Comparison of ENCODE assay signal across 21 mouse cellular contexts in the genomic region with DNA sequence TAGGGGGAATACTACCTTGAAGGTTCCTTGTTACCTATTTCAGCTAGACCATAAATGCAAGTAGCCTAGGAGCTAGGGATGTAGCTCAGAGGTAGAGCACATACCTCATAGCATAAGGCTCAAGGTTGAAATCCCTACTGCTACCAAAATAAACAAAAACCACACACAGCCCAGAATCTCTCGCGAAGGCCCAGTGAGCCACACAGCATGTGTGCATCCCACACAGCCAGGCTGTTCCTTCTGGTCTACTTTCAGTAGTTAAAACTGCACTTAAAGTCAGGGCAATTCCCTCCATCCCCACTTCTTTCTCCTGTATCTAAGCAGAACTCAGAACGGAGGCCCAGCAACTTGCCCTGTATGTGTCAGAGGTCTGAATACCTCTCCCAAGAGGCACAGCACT.
A peak's percentile ranks its signal among the peaks of the same experiment; 100 is the strongest.
DNase-seq lines count a peak whose midpoint lies in the region; ATAC-seq and TF ChIP-seq lines count a peak whose summit lies in the region.
"Had no signal": no experiment of that assay in that cellular context is flagged by ENCODE, and none has a peak within 500 bp of the region (broad histone marks: within the 10 kb centered on the region; RNA-seq: fewer than 3 reads in every experiment).

No protein-coding gene starts in this region.

- 0 out of 2 replicates have a peak overlapping the region, but pooled peaks have one; percentile 30 for H3K27ac ChIP-seq in heart, embryonic 11.5 days (ENCODE audit: low read depth, low read length)
- peak overlapping the region; percentile 59 for H3K27ac ChIP-seq in layer of hippocampus, adult 2 months
- H3K27ac ChIP-seq: hindbrain, embryonic 12.5 days; kidney, embryonic 15.5 days; liver, embryonic 13.5 days; lung, embryonic 15.5 days; macrophage; midbrain, embryonic 12.5 days; neural tube, embryonic 13.5 days had no signal

- 0 out of 2 replicates have a peak overlapping the region, but pooled peaks have one; percentile 47 for H3K9ac ChIP-seq in heart, embryonic 11.5 days (ENCODE audit: low read depth, low read length)
- H3K9ac ChIP-seq: hindbrain, embryonic 12.5 days; kidney, embryonic 15.5 days; liver, embryonic 13.5 days; lung, embryonic 15.5 days; midbrain, embryonic 12.5 days; neural tube, embryonic 13.5 days had no signal

- H3K4me2 ChIP-seq in heart, embryonic 11.5 days: no peak overlapping the region
- H3K4me2 ChIP-seq: hindbrain, embryonic 12.5 days; kidney, embryonic 15.5 days; liver, embryonic 13.5 days; lung, embryonic 15.5 days; midbrain, embryonic 12.5 days; neural tube, embryonic 13.5 days had no signal

- no peak for TF ChIP-seq CTCF in layer of hippocampus, adult 2 months (conservative IDR thresholded peaks at IDR 0.05)

- H3K27me3 ChIP-seq in heart, embryonic 11.5 days (ENCODE audit: control insufficient read depth, insufficient read depth, low read length): no peaks in the 10 kb centered on the region
- H3K27me3 ChIP-seq: hindbrain, embryonic 12.5 days; kidney, embryonic 15.5 days; lung, embryonic 15.5 days; midbrain, embryonic 12.5 days; neural tube, embryonic 13.5 days; Patski had no signal

- H3K9me3 ChIP-seq in heart, embryonic 11.5 days (replicated peaks; ENCODE audit: control insufficient read depth, low read length): no peaks in the 10 kb centered on the region
- H3K9me3 ChIP-seq: hindbrain, embryonic 12.5 days; kidney, embryonic 15.5 days; liver, embryonic 13.5 days; lung, embryonic 15.5 days; midbrain, embryonic 12.5 days; neural tube, embryonic 13.5 days had no signal

- intact Hi-C loops in heart, postnatal 25 days (cut with DNase I): no loop called here
- intact Hi-C loops in left cerebral cortex, postnatal 36 days (cut with DNase I): no loop called here

- 43% methylated on average over 3 of the region's 3 CpGs for WGBS in heart, embryonic 11.5 days (ENCODE audit: insufficient replicate concordance)

- no peak overlapping the region for H3K4me3 ChIP-seq in heart, embryonic 11.5 days (ENCODE audit: low read depth, low read length)
- no peak overlapping the region for H3K4me3 ChIP-seq in layer of hippocampus, adult 2 months
- H3K4me3 ChIP-seq: erythroblast, embryonic 14.5 days; hindbrain, embryonic 12.5 days; kidney, embryonic 15.5 days; liver, embryonic 13.5 days; lung, embryonic 15.5 days; midbrain, embryonic 12.5 days; neural tube, embryonic 13.5 days had no signal

- no peak for ATAC-seq in heart, embryonic 11.5 days (replicated peaks; ENCODE audit: insufficient number of reproducible peaks, low FRiP score, low TSS enrichment)
- ATAC-seq: activated CD4-positive, CD25-positive, alpha-beta regulatory T cell, adult 4 months; Patski had no signal

- DNase-seq in heart, postnatal 25 days (ENCODE audit: low spot score): no peak
- DNase-seq in layer of hippocampus, adult 2 months (ENCODE audit: low spot score in 2 of 2): peak; percentile 55 to 60
- no peak for DNase-seq in layer of hippocampus, postnatal 10 days (ENCODE audit: low spot score in 2 of 2)
- DNase-seq in left cerebral cortex, postnatal 36 days (ENCODE audit: low spot score in 2 of 2): peak; percentile 46 to 48
- peak; percentile 52 for DNase-seq in right cerebral cortex, postnatal 25 days
- no peak for DNase-seq in cerebellum, postnatal 4 days (ENCODE audit: low spot score in 2 of 2)
- DNase-seq: adrenal gland, postnatal 25 days; cerebellum, adult 2 months; liver, embryonic 13.5 days; spleen, adult 18-20 months; thymus, adult 2 months had no signal

- no peaks in the 10 kb centered on the region for H3K36me3 ChIP-seq in heart, embryonic 11.5 days (ENCODE audit: control insufficient read depth, insufficient read depth, low read length)
- H3K36me3 ChIP-seq: hindbrain, embryonic 12.5 days; kidney, embryonic 15.5 days; liver, embryonic 13.5 days; lung, embryonic 15.5 days; midbrain, embryonic 12.5 days; neural tube, embryonic 13.5 days had no signal

- H3K4me1 ChIP-seq in heart, embryonic 11.5 days (ENCODE audit: control insufficient read depth, insufficient read depth, low read length): peaks cover 29% of the 10 kb centered on the region
- H3K4me1 ChIP-seq: hindbrain, embryonic 12.5 days; kidney, embryonic 15.5 days; liver, embryonic 13.5 days; lung, embryonic 15.5 days; midbrain, embryonic 12.5 days had no signal

Comparison
In these comparisons a context has a peak if more than half of its experiments do, and no peak if none do; other contexts are left out.
1. DNase-seq: peak in layer of hippocampus, adult 2 months (2 of 2), left cerebral cortex, postnatal 36 days (2 of 2) and right cerebral cortex, postnatal 25 days (single experiment); none in heart, postnatal 25 days (single experiment), layer of hippocampus, postnatal 10 days (0 of 2) and cerebellum, postnatal 4 days (0 of 2).